Mouse (Mus musculus) neural tube, embryonic 12.5 days (tissue): Measurements from ENCODE around the gene Myh14. TPM values are rescaled to one million over a fixed set of nuclear protein-coding genes. Genes with fewer than 3 reads are reported as not detected.
A peak's percentile ranks its signal among the peaks of the same experiment; 100 is the strongest.

Source experiments
- ATAC-seq: fragments of 200-750 bp; cut with Nextera tagmentation; 2 replicates; pipeline ENCODE4 v1.8.0; 2017; ENCODE audit warnings: low read depth, mild to moderate bottlenecking, moderate TSS enrichment, moderate library complexity; ENCODE audit not compliant: low FRiP score
- H3K27ac ChIP-seq: fragments of 300-500 bp; sonication (generic); 2 replicates; pipeline ENCODE4 v1.5.1; 2016
- H3K27me3 ChIP-seq: fragments of 300-500 bp; sonication (generic); replicated peaks from 2 replicates; pipeline ENCODE4 v1.6.1; 2016; ENCODE audit warnings: mild to moderate bottlenecking
- H3K36me3 ChIP-seq: fragments of 300-500 bp; sonication (generic); 2 replicates; pipeline ENCODE4 v1.6.1; 2016; ENCODE audit warnings: mild to moderate bottlenecking
- H3K4me1 ChIP-seq: fragments of 300-500 bp; sonication (generic); 2 replicates; pipeline ENCODE4 v1.6.1; 2016
- H3K4me2 ChIP-seq: fragments of 300-500 bp; sonication (generic); replicated peaks from 2 replicates; pipeline ENCODE4 v1.6.1; 2016; ENCODE audit warnings: mild to moderate bottlenecking
- H3K4me3 ChIP-seq: fragments of 300-500 bp; sonication (generic); 2 replicates; pipeline ENCODE4 v1.5.1; 2016
- H3K9ac ChIP-seq: fragments of 300-500 bp; sonication (generic); 2 replicates; pipeline ENCODE4 v1.6.1; 2016; ENCODE audit warnings: mild to moderate bottlenecking
- H3K9me3 ChIP-seq: fragments of 300-500 bp; sonication (generic); 2 replicates; pipeline ENCODE4 v1.6.1; 2016; ENCODE audit warnings: mild to moderate bottlenecking
- WGBS: fragments of 180-500 bp; shearing (Covaris S2); methylation state at CpG from one replicate; pipeline ENCODE4 v1.1.7; 2016; 5-methylcytosine and 5-hydroxymethylcytosine counted together
- polyA plus RNA-seq: library from polyadenylated mRNA; unstranded; fragments of >200 nt; fragmentation: Nextera tagmentation; extraction: Ambion mirVana; gene quantifications from 2 replicates; pipeline ENCODE4 v1.2.1, GENCODE M21; 2016

Gene Myh14
- polyA plus RNA-seq, 1 experiment from 2014 or later: 2.5 TPM

- WGBS: 65% methylated on average over 1 of the region's 1 CpGs
- Histone ChIP-seq H3K36me3 (no peaks in the 10 kb centered on the region), H3K4me2 (no peak overlapping the region), H3K27me3 (peaks cover 11% of the 10 kb centered on the region; the same call in 1 of the 2 replicates), H3K4me1 (no peaks in the 10 kb centered on the region), H3K4me3 (no peak overlapping the region), H3K9me3 (no peaks in the 10 kb centered on the region), H3K9ac (no peak overlapping the region), H3K27ac (no peak overlapping the region)
- ATAC-seq: no peak
These were observed 44.6 kb downstream of the Myh14 start for GRCm38 (mm10) chr7:44626068-44626385.

DNA sequence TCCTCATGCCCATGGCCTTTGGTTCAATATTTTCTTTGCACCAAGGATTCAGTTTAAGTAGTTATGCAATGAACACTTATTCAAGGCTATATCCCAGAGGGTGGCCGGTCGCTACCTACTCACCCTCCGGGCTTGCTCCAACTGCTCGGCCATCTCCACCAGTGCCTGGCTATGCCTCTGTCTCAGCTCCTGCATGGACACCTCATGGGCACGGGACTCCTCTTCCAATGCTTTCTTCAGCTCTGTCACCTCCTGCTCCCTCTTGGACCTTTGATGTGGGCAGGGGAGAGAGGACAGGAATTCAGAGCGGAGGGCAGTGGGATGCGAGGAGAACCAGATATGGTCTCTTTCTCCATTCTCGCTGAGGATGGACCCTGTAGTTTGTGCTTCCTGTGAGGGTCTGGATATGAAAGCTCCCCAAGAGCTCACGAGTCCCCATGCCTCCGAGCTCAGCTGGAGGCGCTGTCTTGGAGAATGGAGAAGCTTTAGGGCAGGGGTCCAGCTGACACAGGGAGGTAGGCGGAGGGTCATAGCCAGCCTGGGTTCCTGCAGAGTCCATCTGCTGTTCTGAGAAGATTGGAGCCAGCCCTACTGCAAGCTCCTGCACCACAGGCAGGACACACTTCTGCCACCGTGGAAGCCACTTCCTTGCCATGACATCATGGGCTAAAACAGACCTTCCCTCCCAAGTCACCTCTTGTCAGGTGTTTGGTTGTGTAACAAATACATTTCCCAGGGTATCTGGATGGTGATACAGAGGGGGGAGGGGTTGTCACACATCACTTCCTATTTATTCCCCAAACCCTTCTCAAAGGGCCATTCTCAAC lies 45.2 kb downstream of the Myh14 start:
- Histone ChIP-seq H3K36me3 (no peaks in the 10 kb centered on the region), H3K4me1 (no peaks in the 10 kb centered on the region), H3K27me3 (peaks cover 11% of the 10 kb centered on the region; the same call in 1 of the 2 replicates), H3K9ac (no peak overlapping the region), H3K9me3 (no peaks in the 10 kb centered on the region), H3K27ac (no peak overlapping the region), H3K4me3 (no peak overlapping the region), H3K4me2 (no peak overlapping the region)
- 90% methylated on average over 13 of the region's 13 CpGs for WGBS
- no peak for ATAC-seq

- H3K4me3 ChIP-seq: no peak overlapping the region
- peaks cover 11% of the 10 kb centered on the region; the same call in 1 of the 2 replicates for H3K27me3 ChIP-seq
- no peak overlapping the region for H3K9ac ChIP-seq
- H3K4me2 ChIP-seq: no peak overlapping the region
- no peaks in the 10 kb centered on the region for H3K4me1 ChIP-seq
- no peaks in the 10 kb centered on the region for H3K36me3 ChIP-seq
- no peaks in the 10 kb centered on the region for H3K9me3 ChIP-seq
- ATAC-seq: no peak
- H3K27ac ChIP-seq: no peak overlapping the region
- WGBS: 71% methylated on average over 14 of the region's 14 CpGs
These were observed 45.8 kb downstream of the Myh14 start for GRCm38 (mm10) chr7:44624828-44625227.

GRCm38 (mm10) chr7:44624543-44624826 lies 46.2 kb downstream of the Myh14 start:
- no peak overlapping the region for H3K4me2 ChIP-seq
- no peak for ATAC-seq
- 86% methylated on average over 3 of the region's 3 CpGs for WGBS

GRCm38 (mm10) chr7:44623714-44624542 lies 46.7 kb downstream of the Myh14 start:
- Histone ChIP-seq H3K4me3 (no peak overlapping the region), H3K27me3 (peaks cover 11% of the 10 kb centered on the region; the same call in 1 of the 2 replicates), H3K36me3 (no peaks in the 10 kb centered on the region), H3K4me2 (no peak overlapping the region), H3K4me1 (no peaks in the 10 kb centered on the region), H3K9me3 (no peaks in the 10 kb centered on the region), H3K27ac (no peak overlapping the region), H3K9ac (no peak overlapping the region)
- WGBS: 46% methylated on average over 18 of the region's 18 CpGs
- no peak for ATAC-seq

More at GRCm38 (mm10) chr7:44624543-44624826, 46.2 kb downstream of the Myh14 start:
- Histone ChIP-seq H3K9me3 (no peaks in the 10 kb centered on the region), H3K4me1 (no peaks in the 10 kb centered on the region), H3K27me3 (peaks cover 11% of the 10 kb centered on the region; the same call in 1 of the 2 replicates), H3K36me3 (no peaks in the 10 kb centered on the region), H3K9ac (no peak overlapping the region), H3K27ac (no peak overlapping the region), H3K4me3 (no peak overlapping the region)

- Histone ChIP-seq H3K9me3 (no peaks in the 10 kb centered on the region), H3K4me3 (no peak overlapping the region), H3K4me2 (no peak overlapping the region), H3K27me3 (peaks cover 20% of the 10 kb centered on the region), H3K27ac (no peak overlapping the region), H3K9ac (no peak overlapping the region), H3K36me3 (no peaks in the 10 kb centered on the region), H3K4me1 (peaks cover 8% of the 10 kb centered on the region; the same call in 1 of the 2 replicates)
- no peak for ATAC-seq
- 73% methylated on average over 3 of the region's 3 CpGs for WGBS
These were observed 53.6 kb downstream of the Myh14 start for GRCm38 (mm10) chr7:44617059-44617458.

DNA sequence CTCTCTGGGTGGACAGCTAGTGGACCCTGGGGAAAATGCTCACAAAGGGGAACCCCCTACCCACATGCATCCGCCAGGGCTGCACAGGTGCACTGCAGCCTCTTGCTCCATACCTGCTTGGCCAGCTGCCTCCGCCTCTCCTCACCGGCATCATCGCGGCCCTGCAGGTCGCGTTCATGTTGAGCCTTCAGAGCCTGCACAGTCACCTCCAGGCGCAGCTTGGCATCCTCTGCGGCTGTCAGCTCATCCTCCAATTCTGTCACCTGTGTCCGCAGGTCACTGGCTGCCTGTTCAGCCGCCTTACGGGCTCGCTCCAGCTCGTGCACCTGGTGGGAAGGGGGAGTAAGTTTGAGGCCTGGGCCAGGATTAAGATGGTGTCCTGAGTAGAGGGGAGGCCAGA lies 54.7 kb downstream of the Myh14 start:
- Histone ChIP-seq H3K36me3 (no peaks in the 10 kb centered on the region), H3K9ac (no peak overlapping the region), H3K27ac (no peak overlapping the region), H3K4me3 (no peak overlapping the region), H3K4me1 (peaks cover 8% of the 10 kb centered on the region; the same call in 1 of the 2 replicates), H3K4me2 (no peak overlapping the region), H3K9me3 (no peaks in the 10 kb centered on the region), H3K27me3 (peaks cover 20% of the 10 kb centered on the region)
- ATAC-seq: no peak
- 85% methylated on average over 14 of the region's 14 CpGs for WGBS

DNA sequence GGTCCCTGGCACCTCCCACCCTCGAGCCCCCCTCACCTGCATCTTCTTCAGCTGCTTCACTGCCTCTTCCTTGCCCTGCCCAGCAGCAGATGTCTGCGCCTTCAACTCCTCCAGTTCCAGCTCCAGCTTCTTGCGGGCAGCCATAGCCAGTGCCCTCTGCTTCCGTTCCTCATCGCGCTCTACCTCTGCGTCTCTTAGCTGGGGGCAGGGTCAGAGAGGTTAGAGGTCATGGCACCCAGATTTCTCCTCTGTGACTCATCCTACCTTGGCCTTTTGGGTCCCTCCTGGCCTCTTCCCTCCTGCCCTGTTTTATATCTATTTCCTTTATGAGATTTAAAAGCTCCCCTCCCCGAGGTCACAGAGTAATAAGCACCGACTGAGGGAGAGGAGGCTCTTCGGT lies 55.3 kb downstream of the Myh14 start:
- H3K27ac ChIP-seq: no peak overlapping the region
- no peaks in the 10 kb centered on the region for H3K9me3 ChIP-seq
- no peak overlapping the region for H3K9ac ChIP-seq
- H3K36me3 ChIP-seq: no peaks in the 10 kb centered on the region
- WGBS: 11% methylated on average over 10 of the region's 10 CpGs
- H3K4me1 ChIP-seq: peaks cover 8% of the 10 kb centered on the region; the same call in 1 of the 2 replicates
- H3K4me2 ChIP-seq: no peak overlapping the region; the same call in 1 of the 2 replicates
- ATAC-seq: no peak
- no peak overlapping the region for H3K4me3 ChIP-seq
- peaks cover 20% of the 10 kb centered on the region for H3K27me3 ChIP-seq

DNA sequence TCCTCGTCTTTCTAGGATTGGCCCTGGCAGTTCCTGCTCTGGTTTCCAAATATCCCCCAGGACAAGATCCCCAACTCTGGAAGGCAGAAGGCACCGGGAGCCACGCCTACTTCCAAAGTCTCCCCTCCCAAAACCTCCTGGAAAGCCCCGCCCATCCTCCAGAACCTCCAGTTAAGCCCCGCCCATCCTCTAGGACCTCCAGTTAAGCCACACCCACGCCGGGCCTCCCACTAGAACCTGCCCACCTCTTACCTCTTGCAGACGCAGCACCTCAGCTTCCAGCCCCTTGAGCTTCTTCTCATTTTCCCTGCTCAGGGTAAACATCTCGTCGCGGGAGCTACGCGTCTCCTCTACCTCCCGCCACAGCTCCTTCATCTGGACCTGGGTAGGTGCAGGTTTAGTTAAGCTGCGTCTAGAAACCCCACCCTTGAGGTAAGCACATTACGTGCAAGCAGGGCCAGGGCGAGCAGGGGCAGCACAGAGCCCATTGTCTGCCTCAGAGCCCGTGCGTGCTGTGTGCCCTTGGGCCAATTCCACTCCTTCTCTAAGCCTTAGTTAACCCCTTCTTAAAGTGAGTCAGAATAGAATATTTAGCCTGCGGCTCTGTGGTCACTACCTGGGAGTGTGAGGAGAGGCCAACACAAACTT lies 56.5 kb downstream of the Myh14 start:
- Histone ChIP-seq H3K27me3 (peaks cover 20% of the 10 kb centered on the region), H3K9ac (no peak overlapping the region), H3K4me2 (peak overlapping the region; percentile 30; the same call in 1 of the 2 replicates), H3K4me1 (peaks cover 8% of the 10 kb centered on the region; the same call in 1 of the 2 replicates), H3K4me3 (no peak overlapping the region), H3K36me3 (no peaks in the 10 kb centered on the region), H3K27ac (no peak overlapping the region), H3K9me3 (no peaks in the 10 kb centered on the region)
- WGBS: 9% methylated on average over 20 of the region's 20 CpGs
- ATAC-seq: no peak

GRCm38 (mm10) chr7:44612192-44612591 lies 58.5 kb downstream of the Myh14 start:
- no peak for ATAC-seq
- no peak overlapping the region for H3K27ac ChIP-seq
- H3K36me3 ChIP-seq: no peaks in the 10 kb centered on the region
- H3K4me1 ChIP-seq: peaks cover 8% of the 10 kb centered on the region; the same call in 1 of the 2 replicates
- peaks cover 27% of the 10 kb centered on the region for H3K27me3 ChIP-seq
- WGBS: 80% methylated on average over 7 of the region's 7 CpGs
- H3K9ac ChIP-seq: no peak overlapping the region
- no peak overlapping the region for H3K4me2 ChIP-seq
- no peaks in the 10 kb centered on the region for H3K9me3 ChIP-seq
- no peak overlapping the region for H3K4me3 ChIP-seq

- H3K4me1 ChIP-seq: peaks cover 30% of the 10 kb centered on the region
These were observed 64.3 kb downstream of the Myh14 start for GRCm38 (mm10) chr7:44606171-44606901.

More at GRCm38 (mm10) chr7:44606171-44606901, 64.3 kb downstream of the Myh14 start:
- 10% methylated on average over 29 of the region's 29 CpGs for WGBS
- Histone ChIP-seq H3K4me3 (no peak overlapping the region), H3K9ac (no peak overlapping the region), H3K27ac (no peak overlapping the region), H3K27me3 (peaks cover 41% of the 10 kb centered on the region), H3K4me2 (no peak overlapping the region), H3K36me3 (no peaks in the 10 kb centered on the region), H3K9me3 (no peaks in the 10 kb centered on the region)
- ATAC-seq: no peak
